Mouse (Mus musculus) heart, adult 9 months (tissue): Measurements from ENCODE around the gene Crlf3.
"Not testable (repeated sequence)": the region's sequence is repeated elsewhere in the genome, so short reads cannot be mapped to it uniquely, and the experiment has no call there.

ENCODE experiments used
- DNase-seq, 2 experiments: peaks; one replicate each; pipeline ENCODE4 v3.0.0; 2022; ENCODE audit warnings: low spot score in 2 of 2

The Crlf3 gene

DNA sequence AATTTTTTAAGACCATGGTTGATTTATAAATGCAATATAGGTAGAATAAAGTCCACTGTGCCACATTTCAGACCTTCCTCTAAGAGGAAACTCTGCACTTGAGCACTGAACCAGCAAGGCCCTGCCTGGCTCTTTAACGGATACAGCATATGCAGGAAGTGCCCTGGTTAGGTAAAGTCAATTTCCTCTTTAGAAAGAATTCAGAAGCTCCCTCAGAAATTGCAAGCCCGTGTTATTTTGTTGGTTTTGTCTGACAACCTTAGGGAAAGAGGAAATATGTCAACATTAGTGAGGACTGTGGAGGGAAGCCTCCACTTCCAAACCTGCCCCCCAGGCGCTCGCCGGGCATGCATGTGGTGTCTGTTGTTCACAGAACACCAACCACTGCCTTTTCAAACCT, 13.2 kb downstream of the Crlf3 start:
- DNase-seq, result no peak

- DNase-seq, result not testable (repeated sequence)
These were observed 14.4 kb downstream of the Crlf3 start for GRCm38 (mm10) chr11:80066373-80066772.

- DNase-seq, result peak; percentile 30 to 57
These were observed 18.6 kb downstream of the Crlf3 start for GRCm38 (mm10) chr11:80062159-80062558.

DNA sequence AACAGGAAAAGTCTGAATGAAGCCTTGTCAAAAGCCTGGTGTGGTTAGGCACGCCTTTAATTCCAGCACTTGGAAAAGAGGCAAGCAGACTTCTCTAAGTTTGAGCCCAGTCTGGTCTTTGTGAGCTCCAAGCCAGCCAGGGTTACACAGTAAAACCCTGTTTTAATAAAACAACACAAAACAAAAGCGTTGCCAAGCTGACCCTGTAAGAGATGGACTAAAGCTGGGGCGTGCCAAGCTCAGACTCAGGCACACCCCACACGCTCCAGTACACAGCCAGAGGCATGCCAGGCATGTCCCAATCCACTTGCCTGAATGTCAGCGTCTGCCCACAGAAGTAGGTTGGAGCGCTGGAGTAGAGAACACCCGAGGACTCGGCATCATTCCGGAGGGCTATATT, 24.6 kb downstream of the Crlf3 start:
- peak in 1 of 2 experiments; percentile 23 for DNase-seq

- no peak for DNase-seq
These were observed 26.1 kb downstream of the Crlf3 start for GRCm38 (mm10) chr11:80054659-80055058.

DNA sequence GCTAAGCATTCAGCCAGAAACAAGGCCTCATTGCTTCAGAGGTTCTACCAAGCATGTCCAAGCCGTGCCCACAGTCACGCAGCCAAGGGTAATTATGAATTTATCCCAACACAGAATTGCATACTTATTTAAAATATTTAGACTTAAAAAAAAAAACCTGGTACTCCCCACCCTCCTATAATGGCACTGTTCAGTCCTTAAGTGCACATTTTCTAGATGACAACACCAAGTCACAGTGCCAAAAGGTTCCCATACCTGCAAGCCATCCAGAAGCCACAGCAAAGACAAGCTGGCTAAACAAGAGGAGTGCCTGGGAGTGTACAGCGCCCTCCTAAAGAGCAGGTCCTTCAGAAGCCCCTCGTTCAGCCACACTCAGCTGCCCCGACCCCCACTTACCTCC, 27.6 kb downstream of the Crlf3 start:
- DNase-seq, result no peak

GRCm38 (mm10) chr11:80052456-80052855, 28.3 kb downstream of the Crlf3 start:
- DNase-seq, result no peak

- peak; percentile 35 to 47 for DNase-seq
These were observed 30.7 kb downstream of the Crlf3 start for GRCm38 (mm10) chr11:80050088-80050487.

DNA sequence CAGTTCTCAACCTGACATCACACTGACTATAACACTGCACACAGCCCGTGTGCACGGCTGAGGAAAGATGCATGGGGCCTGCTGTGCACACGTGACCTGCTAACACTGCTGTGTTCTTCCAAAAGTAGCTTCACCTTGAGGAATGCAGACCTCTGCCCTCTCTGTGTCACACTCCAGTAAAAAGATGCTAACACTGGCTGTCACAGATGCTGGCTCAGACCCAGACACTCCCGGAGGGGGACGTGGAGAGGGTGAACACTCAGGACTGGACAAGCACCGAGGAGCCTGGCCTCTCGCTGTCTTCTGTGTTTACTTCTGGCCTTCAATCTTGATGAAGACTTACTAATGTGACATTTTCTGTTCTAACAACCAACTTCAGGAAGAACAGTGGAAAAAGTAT, 33.9 kb downstream of the Crlf3 start:
- DNase-seq, result no peak

DNA sequence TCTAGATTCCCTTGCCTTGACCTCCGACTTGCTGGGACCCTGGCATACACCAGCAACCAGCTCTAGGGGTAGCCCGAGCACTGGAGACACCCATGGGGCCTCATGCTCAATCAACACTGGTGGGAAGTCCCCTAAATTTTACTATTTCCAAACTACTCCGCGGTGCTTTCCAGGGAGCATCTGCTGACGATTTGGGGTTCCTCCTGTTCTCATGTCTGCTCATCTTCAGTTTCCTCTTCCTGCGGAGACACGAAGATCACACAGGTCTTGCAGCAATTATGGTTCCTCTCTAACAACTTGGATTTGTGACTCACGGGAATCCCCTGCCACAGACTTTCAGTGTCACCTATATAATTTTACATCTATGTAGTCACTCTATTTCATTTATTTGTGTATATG, 37.4 kb downstream of the Crlf3 start:
- no peak for DNase-seq

GRCm38 (mm10) chr11:80042615-80043418, 38.0 kb downstream of the Crlf3 start:
- DNase-seq, result peak; percentile 32 to 54

DNA sequence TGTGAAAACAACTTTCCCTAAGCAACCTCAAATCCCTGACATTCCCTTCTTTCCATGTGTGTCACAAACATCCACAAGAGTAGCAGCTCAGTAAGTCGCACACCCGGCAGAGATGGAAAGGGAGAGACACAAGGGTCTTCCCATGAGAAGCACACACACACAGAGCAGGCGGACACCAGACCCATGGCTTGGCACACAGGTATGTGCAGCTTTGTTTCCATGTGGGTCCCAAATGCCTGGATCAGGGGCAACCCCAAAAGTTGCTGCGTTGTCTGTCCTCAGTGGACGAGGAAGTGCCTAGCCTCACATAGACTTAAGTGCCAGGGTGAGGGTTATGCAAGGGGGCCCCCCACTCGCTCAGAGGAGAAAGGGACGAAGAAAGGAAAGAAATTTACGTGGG, 43.3 kb downstream of the Crlf3 start:
- DNase-seq, result no peak

DNA sequence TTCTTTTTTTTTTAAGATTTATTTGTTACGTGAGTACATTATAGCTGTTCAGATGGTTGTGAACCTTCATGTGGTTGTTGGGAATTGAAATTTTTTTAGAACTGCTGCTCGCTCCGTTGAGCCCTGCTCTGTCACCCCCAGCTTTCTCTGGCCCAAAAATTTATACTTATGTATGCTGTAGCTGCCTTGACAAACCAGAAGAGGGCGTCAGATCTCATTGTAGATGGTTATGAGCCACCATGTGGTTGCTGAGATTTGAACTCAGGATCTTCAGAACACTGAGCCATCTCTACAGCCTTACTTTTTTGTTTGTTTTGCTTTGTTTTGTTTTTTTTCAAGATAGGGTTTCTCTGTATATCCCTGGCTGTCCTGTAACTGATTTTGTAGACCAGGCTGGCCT, 59.5 kb downstream of the Crlf3 start:
- DNase-seq, result no peak

- DNase-seq, result no peak
These were observed 61.0 kb downstream of the Crlf3 start for GRCm38 (mm10) chr11:80019792-80020191.

DNA sequence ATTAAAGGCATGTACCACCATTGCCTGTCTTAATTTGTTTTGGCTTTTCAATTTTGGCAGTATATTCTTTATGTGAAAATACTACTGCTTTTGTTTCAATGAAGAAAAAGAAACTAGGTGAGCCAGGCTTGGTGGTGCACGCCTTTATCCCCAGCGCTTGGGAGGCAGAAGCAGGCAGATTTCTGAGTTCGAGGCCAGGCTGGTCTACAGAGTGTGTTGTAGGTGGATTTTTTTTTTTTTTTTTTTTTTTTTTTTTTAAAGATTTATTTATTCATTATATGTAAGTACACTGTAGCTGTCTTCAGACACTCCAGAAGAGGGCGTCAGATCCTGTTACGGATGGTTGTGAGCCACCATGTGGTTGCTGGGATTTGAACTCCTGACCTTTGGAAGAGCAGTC, 64.3 kb downstream of the Crlf3 start:
- DNase-seq, result not testable (repeated sequence)
